Mouse (Mus musculus) midbrain, embryonic 14.5 days (tissue): ENCODE measurements at regions not wholly inside any gene's neighbourhood (a gene's known extent, or its start where the extent isn't known, plus 50 kb on each side); places are given as distances from the start of the nearest gene placed in this dataset.
A peak's percentile ranks its signal among the peaks of the same experiment; 100 is the strongest.

Source experiments
- ATAC-seq: fragments of 200-750 bp; cut with Nextera tagmentation; 2 replicates; pipeline ENCODE4 v1.8.0; 2017; ENCODE audit warnings: moderate number of reproducible peaks, moderate library complexity; ENCODE audit not compliant: low FRiP score, low TSS enrichment
- DNase-seq: peaks from one replicate; pipeline ENCODE4 v3.0.0-alpha.2; 2015
- H3K27ac ChIP-seq: fragments of 300-500 bp; sonication (generic); replicated peaks from 2 replicates; pipeline ENCODE4 v1.5.1; 2014; ENCODE audit warnings: mild to moderate bottlenecking, low read depth, low read length, moderate library complexity
- H3K27me3 ChIP-seq: fragments of 300-500 bp; sonication (generic); 2 replicates; pipeline ENCODE4 v1.6.1; 2014; ENCODE audit warnings: low read length, control low read depth, mixed read lengths; ENCODE audit not compliant: control insufficient read depth, insufficient read depth
- H3K36me3 ChIP-seq: fragments of 300-500 bp; sonication (generic); 2 replicates; pipeline ENCODE4 v1.6.1; 2014; ENCODE audit warnings: low read length, control low read depth; ENCODE audit not compliant: control insufficient read depth, insufficient read depth
- H3K4me1 ChIP-seq: fragments of 300-500 bp; sonication (generic); 2 replicates; pipeline ENCODE4 v1.6.1; 2014; ENCODE audit warnings: mild to moderate bottlenecking, antibody characterized with exemption, low read length, control low read depth; ENCODE audit not compliant: control insufficient read depth, insufficient read depth
- H3K4me2 ChIP-seq: fragments of 300-500 bp; sonication (generic); 2 replicates; pipeline ENCODE4 v1.6.1; 2014; ENCODE audit warnings: mild to moderate bottlenecking, low read length, moderate library complexity
- H3K4me3 ChIP-seq: fragments of 300-500 bp; sonication (generic); replicated peaks from 2 replicates; pipeline ENCODE4 v1.5.1; 2014; ENCODE audit warnings: low read depth, low read length
- H3K9ac ChIP-seq: fragments of 300-500 bp; sonication (generic); replicated peaks from 2 replicates; pipeline ENCODE4 v1.6.1; 2014; ENCODE audit warnings: mild to moderate bottlenecking, low read length, moderate library complexity
- H3K9me3 ChIP-seq: fragments of 300-500 bp; sonication (generic); 2 replicates; pipeline ENCODE4 v1.6.1; 2016; ENCODE audit warnings: low read length, control low read depth, mixed read lengths; ENCODE audit not compliant: control insufficient read depth
- WGBS: fragments of 180-500 bp; shearing (Covaris S2); extraction: QIAGEN DNeasy Blood & Tissue Kit; methylation state at CpG from one replicate; pipeline ENCODE4 v1.1.7; 2014; 5-methylcytosine and 5-hydroxymethylcytosine counted together

DNA sequence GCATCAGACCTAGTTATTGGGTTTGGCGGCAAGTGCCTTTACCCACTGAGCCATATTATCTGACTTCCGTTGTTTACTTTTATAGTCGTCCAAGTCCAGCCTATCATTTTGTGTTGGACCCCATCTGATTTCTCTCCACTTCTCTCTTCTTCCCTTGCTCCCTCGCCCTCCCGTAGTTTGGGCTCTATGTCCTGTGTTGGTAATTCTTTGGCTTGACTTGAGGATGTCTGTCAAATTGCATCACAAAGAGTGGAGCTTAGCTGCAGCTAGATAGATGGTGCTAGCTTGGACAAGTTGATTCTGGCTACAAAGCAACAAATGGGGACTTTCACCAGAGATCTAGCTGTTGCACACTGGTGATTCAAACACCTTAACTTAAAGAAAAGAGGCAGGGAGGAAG is 147.9 kb downstream of the Pmp22 start:
- Histone ChIP-seq H3K4me3 (no peak overlapping the region), H3K9me3 (no peaks in the 10 kb centered on the region), H3K9ac (no peak overlapping the region), H3K36me3 (no peaks in the 10 kb centered on the region), H3K4me1 (peaks cover under 1% of the 10 kb centered on the region; the same call in 1 of the 2 replicates), H3K27ac (no peak overlapping the region), H3K4me2 (no peak overlapping the region), H3K27me3 (peaks cover 9% of the 10 kb centered on the region; the same call in 1 of the 2 replicates)
- ATAC-seq (no peak), DNase-seq (no peak)
- 92% methylated on average over 5 of the region's 5 CpGs for WGBS

- no peak for DNase-seq
- ATAC-seq = no peak
- H3K4me2 ChIP-seq = no peak overlapping the region
- WGBS = 88% methylated on average over 5 of the region's 5 CpGs
- H3K4me1 ChIP-seq = no peaks in the 10 kb centered on the region
- H3K9me3 ChIP-seq = no peaks in the 10 kb centered on the region
- H3K27ac ChIP-seq = no peak overlapping the region
- H3K36me3 ChIP-seq = no peaks in the 10 kb centered on the region
- no peaks in the 10 kb centered on the region for H3K27me3 ChIP-seq
- no peak overlapping the region for H3K9ac ChIP-seq
- H3K4me3 ChIP-seq = no peak overlapping the region
Observed at GRCm38 (mm10) chr11:63281839-63282238, 153.1 kb downstream of the Pmp22 start.

DNA sequence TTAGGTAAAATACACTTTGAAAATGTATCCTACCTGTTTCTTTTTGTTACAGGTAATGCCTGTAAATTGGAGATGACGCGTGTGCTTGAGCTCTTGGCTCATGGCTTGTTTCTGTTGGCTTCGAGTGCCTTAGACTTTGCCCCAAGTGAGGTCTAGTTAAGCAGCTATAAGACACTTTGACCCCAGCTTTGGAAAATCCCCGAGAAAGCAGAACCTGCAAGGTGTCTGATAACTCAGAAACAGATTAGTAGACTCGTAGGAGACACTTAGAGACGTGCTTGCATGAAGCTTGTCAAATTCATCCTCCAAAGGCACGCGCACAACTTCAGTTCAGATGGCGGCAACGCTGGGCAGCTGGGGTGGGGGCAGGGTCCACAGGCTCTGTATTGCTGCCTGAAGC is 153.8 kb downstream of the Pmp22 start:
- Histone ChIP-seq H3K4me1 (no peaks in the 10 kb centered on the region), H3K9me3 (no peaks in the 10 kb centered on the region), H3K27ac (no peak overlapping the region), H3K36me3 (no peaks in the 10 kb centered on the region), H3K27me3 (no peaks in the 10 kb centered on the region), H3K4me3 (no peak overlapping the region), H3K9ac (no peak overlapping the region), H3K4me2 (no peak overlapping the region)
- DNase-seq (no peak), ATAC-seq (no peak)
- 80% methylated on average over 10 of the region's 10 CpGs for WGBS

- Histone ChIP-seq H3K4me1 (no peaks in the 10 kb centered on the region), H3K27ac (no peak overlapping the region), H3K27me3 (no peaks in the 10 kb centered on the region), H3K9me3 (no peaks in the 10 kb centered on the region), H3K36me3 (no peaks in the 10 kb centered on the region), H3K4me2 (no peak overlapping the region), H3K4me3 (no peak overlapping the region), H3K9ac (no peak overlapping the region)
- DNase-seq = no peak
- no peak for ATAC-seq
- 86% methylated on average over 2 of the region's 2 CpGs for WGBS
Observed at GRCm38 (mm10) chr11:63286026-63286425, 157.2 kb downstream of the Pmp22 start.

- Histone ChIP-seq H3K4me3 (no peak overlapping the region), H3K36me3 (no peaks in the 10 kb centered on the region), H3K27ac (no peak overlapping the region), H3K27me3 (no peaks in the 10 kb centered on the region), H3K9ac (no peak overlapping the region), H3K4me1 (no peaks in the 10 kb centered on the region), H3K9me3 (no peaks in the 10 kb centered on the region), H3K4me2 (no peak overlapping the region)
- ATAC-seq (no peak), DNase-seq (no peak)
- 47% methylated on average over 2 of the region's 2 CpGs for WGBS
Observed at GRCm38 (mm10) chr11:63287766-63288165, 159.0 kb downstream of the Pmp22 start.

GRCm38 (mm10) chr11:63290618-63291017 is 161.8 kb downstream of the Pmp22 start:
- DNase-seq (peak; percentile 27), ATAC-seq (no peak)

DNA sequence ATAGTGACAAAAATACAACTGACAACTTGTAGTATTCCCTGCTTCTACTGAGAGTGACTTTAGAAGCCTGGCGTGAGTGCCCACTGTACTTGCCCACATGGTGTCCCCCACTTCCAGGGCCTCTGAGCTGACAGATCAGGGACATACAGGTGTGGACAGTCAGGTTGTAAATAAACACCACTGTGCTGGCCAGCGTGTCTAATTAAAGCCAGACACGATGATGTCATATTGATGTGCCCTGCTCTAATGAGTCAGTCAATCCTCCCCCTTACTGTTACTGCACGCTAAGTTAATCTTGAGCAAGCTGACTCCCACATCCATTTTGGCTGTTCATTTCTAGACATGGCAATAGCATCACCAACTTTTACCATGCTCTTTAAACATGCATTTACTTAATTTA is 164.7 kb downstream of the Pmp22 start:
- WGBS = 91% methylated on average over 4 of the region's 4 CpGs
- H3K4me1 ChIP-seq = no peaks in the 10 kb centered on the region
- H3K27ac ChIP-seq = no peak overlapping the region
- no peaks in the 10 kb centered on the region for H3K9me3 ChIP-seq
- H3K4me2 ChIP-seq = no peak overlapping the region
- H3K4me3 ChIP-seq = no peak overlapping the region
- H3K9ac ChIP-seq = no peak overlapping the region
- H3K27me3 ChIP-seq = no peaks in the 10 kb centered on the region
- DNase-seq = no peak
- no peaks in the 10 kb centered on the region for H3K36me3 ChIP-seq
- no peak for ATAC-seq

More at GRCm38 (mm10) chr11:63290618-63291017, 161.8 kb downstream of the Pmp22 start:
- Histone ChIP-seq H3K9ac (no peak overlapping the region), H3K27me3 (no peaks in the 10 kb centered on the region), H3K4me3 (no peak overlapping the region), H3K36me3 (no peaks in the 10 kb centered on the region), H3K9me3 (no peaks in the 10 kb centered on the region), H3K4me1 (no peaks in the 10 kb centered on the region), H3K4me2 (no peak overlapping the region), H3K27ac (no peak overlapping the region)
- 68% methylated on average over 13 of the region's 13 CpGs for WGBS

DNA sequence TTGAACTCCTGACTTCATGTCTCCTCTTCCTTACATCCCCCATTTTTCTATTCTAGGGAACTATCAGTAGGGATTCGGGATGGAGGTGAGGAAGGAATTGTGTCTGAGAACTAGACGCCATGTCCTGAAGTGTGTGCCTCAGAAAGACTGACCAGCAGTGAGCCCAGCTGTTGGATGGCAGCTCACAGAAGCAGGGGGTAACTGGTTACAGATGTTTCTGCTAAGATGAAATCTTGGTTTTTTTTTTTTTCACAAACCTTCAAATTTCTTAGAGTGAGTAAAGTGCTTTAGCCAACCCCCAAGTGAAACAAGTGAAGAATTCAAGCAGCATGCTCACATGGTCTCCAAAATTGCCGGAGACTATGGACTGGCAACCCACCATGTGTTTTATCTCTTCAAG is 165.7 kb downstream of the Pmp22 start:
- no peak for ATAC-seq
- Histone ChIP-seq H3K9ac (no peak overlapping the region), H3K36me3 (no peaks in the 10 kb centered on the region), H3K4me1 (0 out of 2 replicates have a peak, but pooled peaks cover 1% of the 10 kb centered on the region), H3K9me3 (no peaks in the 10 kb centered on the region), H3K27ac (no peak overlapping the region), H3K27me3 (no peaks in the 10 kb centered on the region), H3K4me3 (no peak overlapping the region), H3K4me2 (no peak overlapping the region)
- no peak for DNase-seq
- 92% methylated on average over 3 of the region's 3 CpGs for WGBS

DNA sequence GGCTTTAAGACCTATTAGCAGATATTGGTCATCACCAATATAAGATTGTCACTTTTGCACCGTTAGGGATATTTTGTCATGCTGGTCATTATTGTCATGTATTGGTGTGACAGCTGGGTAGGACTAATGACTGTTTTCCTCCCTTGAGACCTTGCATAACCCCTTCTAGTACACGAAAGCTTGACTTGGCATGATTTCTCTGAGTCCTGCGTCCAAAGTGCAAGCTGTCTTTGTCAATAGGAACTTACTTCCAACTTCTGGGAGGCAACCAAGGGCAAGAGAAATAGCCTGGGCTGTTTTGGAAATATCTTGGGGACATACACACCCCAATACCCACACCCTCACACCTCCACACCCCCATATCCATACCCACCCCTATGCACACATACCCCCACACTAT is 167.7 kb downstream of the Pmp22 start:
- Histone ChIP-seq H3K27me3 (no peaks in the 10 kb centered on the region), H3K4me3 (no peak overlapping the region), H3K9ac (no peak overlapping the region), H3K4me2 (no peak overlapping the region), H3K4me1 (peaks cover 8% of the 10 kb centered on the region; the same call in 1 of the 2 replicates), H3K27ac (no peak overlapping the region), H3K9me3 (no peaks in the 10 kb centered on the region), H3K36me3 (no peaks in the 10 kb centered on the region)
- 81% methylated on average over 3 of the region's 3 CpGs for WGBS
- DNase-seq = no peak
- no peak for ATAC-seq
